Mouse (Mus musculus) B cell, adult 62 days (primary cell): ENCODE measurements around the gene Gm16223. TPM values are rescaled to one million over a fixed set of nuclear protein-coding genes. Genes with fewer than 3 reads are reported as not detected.

Experiments
- total RNA-seq: library from RNA; stranded (reverse); gene quantifications from 4 replicates; pipeline ENCODE4 v1.2.4, GENCODE M21; 2023

Gene Gm16223
- 0.30 to 0.37 TPM in 2 of 4 replicates, not detected in the others for total RNA-seq

DNA sequence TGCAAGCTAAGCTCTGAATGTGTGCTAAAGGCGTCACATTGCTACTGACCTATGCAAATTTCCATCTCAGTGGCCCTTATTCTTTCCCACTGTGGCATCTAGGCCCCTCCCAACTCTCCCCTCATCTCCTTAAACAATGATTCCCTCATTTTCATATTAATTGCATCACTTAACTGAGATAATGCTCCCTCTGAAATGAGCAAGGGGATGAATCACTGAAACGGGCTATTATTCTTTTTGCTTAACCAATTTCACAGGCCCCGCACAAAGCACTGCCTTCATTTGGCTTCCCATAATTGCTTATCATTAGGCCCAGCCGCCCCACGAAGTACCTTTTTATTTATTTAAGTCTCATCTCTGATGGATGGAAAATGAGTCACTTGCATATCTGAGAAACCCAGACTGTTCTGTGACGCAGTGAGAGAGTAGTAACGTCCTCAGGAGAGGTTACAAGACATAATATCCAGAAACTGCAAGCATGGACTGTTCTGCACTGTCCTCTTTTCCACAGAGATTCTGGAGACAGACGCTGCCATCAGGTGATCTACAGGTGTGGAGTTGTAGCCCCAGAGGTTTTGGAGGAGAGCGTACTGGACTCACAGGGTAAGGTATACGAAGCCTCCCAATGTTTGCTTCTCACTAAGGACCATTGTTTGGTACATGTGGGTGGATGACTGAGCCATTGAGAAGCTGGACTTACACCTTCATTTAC, at the start of gene Gm16223:
TSS of gene Gm16223 (plus strand) at position 485 of the 712 bp plus-strand sequence.

Other genes starting within 250 kb of the Gm16223 start
- gene Bod1l, start 223.6 kb upstream of the Gm16223 start, total RNA-seq: 39.2 to 41.6 TPM (median 41.0 TPM) in 4 replicates